Mouse (Mus musculus): ENCODE measurements around the gene Rpl18a. TPM values are rescaled to one million over a fixed set of nuclear protein-coding genes. Genes with fewer than 3 reads are reported as not detected.
"Not testable (repeated sequence)": the region's sequence is repeated elsewhere in the genome, so short reads cannot be mapped to it uniquely, and the experiment has no call there.

Rpl18a gene
- polyA plus RNA-seq, 1 experiment: 5,695 TPM

DNA sequence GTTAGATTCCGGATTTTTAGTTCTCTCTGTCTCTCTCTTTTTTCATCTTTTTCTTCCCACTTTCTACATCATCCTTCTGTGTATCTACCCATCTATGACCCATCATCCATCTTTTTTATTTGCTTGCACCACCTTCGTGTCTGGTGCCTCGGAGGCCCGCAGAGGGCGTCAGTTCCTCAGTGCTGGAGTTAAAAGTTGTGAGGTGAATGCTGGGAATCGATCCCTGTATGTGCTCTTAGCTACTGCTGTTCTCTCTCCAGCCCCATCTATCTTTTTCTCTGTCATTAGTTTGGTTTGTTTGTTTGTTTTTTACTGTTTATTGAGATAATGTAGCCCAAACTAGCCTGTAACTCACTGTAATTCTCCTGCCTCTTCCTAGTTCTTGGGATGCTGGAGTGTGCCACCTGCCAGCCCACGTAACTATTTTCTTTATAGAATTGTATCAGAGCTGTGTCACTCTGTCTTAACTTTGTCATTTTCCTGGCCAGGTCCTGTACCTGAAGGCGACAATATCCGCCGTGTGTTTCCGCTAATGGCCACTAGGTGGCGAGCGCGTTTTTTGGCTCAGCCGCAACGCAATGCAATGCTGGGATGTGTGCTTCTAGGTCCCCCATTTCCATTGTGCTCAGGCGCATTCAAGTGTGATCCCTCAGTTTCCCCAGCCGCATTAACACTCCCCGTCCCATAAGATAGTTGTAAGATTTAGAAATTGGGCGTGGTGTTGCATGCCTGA lies 635 bp upstream of the Rpl18a start:
- TF ChIP-seq CEBPB (IDR thresholded peaks at IDR 0.05; ENCODE audit: insufficient read depth, poor library complexity, severe bottlenecking) (no peak), POLR2A (IDR thresholded peaks at IDR 0.05; ENCODE audit: insufficient read length, low read depth) (no peak), MYOG (IDR thresholded peaks at IDR 0.05; ENCODE audit: control insufficient read depth in 1 of 3, insufficient read depth in 1 of 3, insufficient read length in 2 of 3, low read depth in 2 of 3) (no peak), MYOD1 (IDR thresholded peaks at IDR 0.05; ENCODE audit: control insufficient read depth in 1 of 3, insufficient read length in 2 of 3, low read depth in 2 of 3) (no peak), E2F4 (IDR thresholded peaks at IDR 0.05; ENCODE audit: insufficient read depth) (no peak), USF1 (IDR thresholded peaks at IDR 0.05; ENCODE audit: low read depth) (no peak), SRF (IDR thresholded peaks at IDR 0.05; ENCODE audit: control insufficient read depth, insufficient read length, low read depth) (no peak), POLR2AphosphoS2 (IDR thresholded peaks at IDR 0.05; ENCODE audit: insufficient read length, low read depth) (no peak), REST (IDR thresholded peaks at IDR 0.05; ENCODE audit: insufficient read depth, insufficient read length) (no peak), MAX (IDR thresholded peaks at IDR 0.05; ENCODE audit: low read depth) (no peak), TCF12 (IDR thresholded peaks at IDR 0.05; ENCODE audit: insufficient read depth, poor library complexity, severe bottlenecking) (no peak), TCF3 (IDR thresholded peaks at IDR 0.05; ENCODE audit: insufficient read length, low read depth) (no peak)
- peak overlapping the region; percentile 98 for H3K4me3 ChIP-seq
- peaks cover 21% of the 10 kb centered on the region for H3K36me3 ChIP-seq (ENCODE audit: control insufficient read depth, insufficient read depth)
- H3ac ChIP-seq (ENCODE audit: control insufficient read depth, insufficient read length): peak overlapping the region; percentile 61
- H3K79me2 ChIP-seq (ENCODE audit: control insufficient read depth, insufficient read depth): peaks cover 18% of the 10 kb centered on the region
- peak overlapping the region; percentile 94 for H3K4me2 ChIP-seq (ENCODE audit: low read depth)
- H3K27me3 ChIP-seq (ENCODE audit: control insufficient read depth, insufficient read depth, insufficient read length): no peaks in the 10 kb centered on the region

DNA sequence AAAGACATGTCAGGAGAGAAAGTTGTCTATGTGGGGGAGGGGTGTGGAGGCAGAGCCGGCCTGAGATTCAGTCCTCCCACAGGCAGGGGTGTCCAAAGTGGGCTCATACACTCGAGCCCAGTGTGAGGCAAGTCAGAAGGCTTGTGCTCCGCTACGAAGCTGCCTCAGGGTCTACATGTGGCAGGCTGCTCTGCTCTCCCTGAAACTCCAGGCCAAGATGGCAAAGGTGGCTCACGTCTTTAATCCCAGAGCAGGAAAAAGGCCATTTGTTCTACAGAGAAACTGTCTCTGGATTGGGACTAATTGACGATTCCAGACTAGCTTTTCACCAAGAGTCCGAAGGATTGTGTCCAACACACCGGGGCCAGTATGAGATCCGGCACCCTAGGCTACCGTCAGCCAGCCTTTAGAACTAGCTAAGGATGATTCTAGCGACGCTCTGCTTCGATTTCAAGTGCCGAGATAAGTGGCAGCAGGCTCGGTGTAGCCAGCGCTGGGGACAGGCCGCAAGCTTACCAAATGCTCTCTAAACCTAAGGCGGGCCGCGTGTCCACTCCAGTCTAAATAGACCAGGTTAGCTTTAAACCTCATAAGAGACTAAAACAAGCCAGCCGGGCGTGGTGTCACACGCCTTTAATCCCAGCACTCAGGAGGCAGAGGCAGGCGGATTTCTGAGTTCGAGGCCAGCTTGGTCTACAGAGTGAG lies 744 bp downstream of the Rpl18a start:
- Histone ChIP-seq H3K79me2 (ENCODE audit: control insufficient read depth, insufficient read depth) (peaks cover 18% of the 10 kb centered on the region), H3K4me2 (ENCODE audit: low read depth) (peak overlapping the region; percentile 97), H3K27me3 (ENCODE audit: control insufficient read depth, insufficient read depth, insufficient read length) (no peaks in the 10 kb centered on the region), H3K36me3 (ENCODE audit: control insufficient read depth, insufficient read depth) (peaks cover 21% of the 10 kb centered on the region), H3ac (ENCODE audit: control insufficient read depth, insufficient read length) (peak overlapping the region; percentile 61), H3K4me3 (peak overlapping the region; percentile 98)
- TF ChIP-seq E2F4 (IDR thresholded peaks at IDR 0.05; ENCODE audit: insufficient read depth): no peak
- TF ChIP-seq POLR2A (IDR thresholded peaks at IDR 0.05; ENCODE audit: insufficient read length, low read depth): peak; percentile 16
- no peak for TF ChIP-seq SRF (IDR thresholded peaks at IDR 0.05; ENCODE audit: control insufficient read depth, insufficient read length, low read depth)
- TF ChIP-seq POLR2AphosphoS2 (IDR thresholded peaks at IDR 0.05; ENCODE audit: insufficient read length, low read depth): peak; percentile 45

DNA sequence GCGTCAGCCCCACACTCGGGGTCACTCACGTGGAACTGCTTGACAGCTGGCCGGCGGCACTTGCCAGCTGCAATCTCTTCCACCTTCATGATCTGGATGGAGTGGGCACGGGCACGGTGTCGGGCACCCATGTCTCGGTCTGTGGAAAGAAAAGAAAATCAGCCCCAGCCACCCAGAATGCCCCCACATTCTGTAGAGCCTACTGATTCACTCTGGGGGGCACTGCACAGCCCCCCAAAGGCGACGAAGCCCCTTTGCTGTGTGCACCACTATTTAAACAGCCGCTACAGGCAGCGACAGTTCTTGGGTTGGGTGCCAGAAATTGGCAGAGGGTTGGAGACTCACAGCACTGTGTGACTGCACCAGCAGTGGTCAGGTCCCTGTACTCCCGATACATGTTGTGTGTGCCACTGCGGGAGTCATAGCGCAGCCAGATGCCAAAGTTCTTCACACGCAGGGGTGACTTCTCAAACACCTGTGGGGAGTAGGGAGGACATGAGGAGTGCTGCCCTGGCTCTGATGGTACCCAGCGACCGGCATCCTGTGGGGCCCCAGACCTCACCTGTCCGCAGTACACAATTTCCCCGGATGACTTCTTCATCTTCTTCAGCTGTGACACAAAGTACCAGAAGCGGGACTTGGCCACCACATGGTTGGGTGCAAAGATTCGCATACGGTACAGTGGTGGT lies 1.5 kb downstream of the Rpl18a start:
- TF ChIP-seq POLR2A (IDR thresholded peaks at IDR 0.05; ENCODE audit: insufficient read length, low read depth): peak; percentile 24
- peaks cover 21% of the 10 kb centered on the region for H3K36me3 ChIP-seq (ENCODE audit: control insufficient read depth, insufficient read depth)
- H3K4me3 ChIP-seq: peak overlapping the region; percentile 98
- H3ac ChIP-seq (ENCODE audit: control insufficient read depth, insufficient read length): peak overlapping the region; percentile 61
- not testable (repeated sequence) for H3K27me3 ChIP-seq (ENCODE audit: control insufficient read depth, insufficient read depth, insufficient read length)
- peak overlapping the region; percentile 97 for H3K4me2 ChIP-seq (ENCODE audit: low read depth)
- peaks cover 18% of the 10 kb centered on the region for H3K79me2 ChIP-seq (ENCODE audit: control insufficient read depth, insufficient read depth)

DNA sequence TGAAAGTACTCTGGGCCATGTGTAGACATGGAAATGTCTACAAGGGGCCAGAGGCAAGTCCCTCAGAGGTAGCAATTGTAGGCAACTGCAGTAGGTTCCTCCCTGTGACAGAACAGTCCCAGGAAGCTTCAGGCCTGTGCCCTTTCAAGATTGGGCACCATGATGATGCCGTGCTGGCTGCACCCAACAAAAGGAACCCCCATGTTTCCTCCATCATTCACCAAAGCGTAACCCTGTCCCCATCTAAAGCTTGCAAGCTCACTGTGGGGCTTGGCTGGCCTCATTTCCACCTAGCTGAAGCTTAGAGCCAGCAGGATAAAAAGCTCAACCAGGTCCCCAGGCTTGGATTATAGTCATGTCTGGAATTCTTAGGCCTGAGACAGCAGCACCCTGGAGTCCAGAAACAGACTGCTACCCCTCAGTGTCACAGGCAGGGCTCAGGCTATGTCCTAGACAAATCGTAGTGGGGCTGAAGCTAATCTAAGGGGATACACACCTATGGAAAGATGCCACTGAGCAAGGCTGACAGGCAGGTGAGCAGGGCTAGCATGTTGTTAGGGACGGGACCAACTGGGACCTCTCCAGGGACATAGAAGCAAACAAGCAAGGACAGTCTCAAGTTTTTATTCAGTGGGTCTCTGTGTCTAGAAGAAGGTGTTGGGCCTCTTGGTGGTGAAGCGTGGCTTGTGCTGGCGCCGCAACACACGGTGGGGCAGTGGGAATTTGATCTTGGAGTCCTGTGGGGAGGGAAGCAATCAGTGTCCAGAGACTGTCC lies 2.3 kb downstream of the Rpl18a start:
- H3K4me2 ChIP-seq (ENCODE audit: low read depth): no peak overlapping the region
- H3K27me3 ChIP-seq (ENCODE audit: control insufficient read depth, insufficient read depth, insufficient read length): no peaks in the 10 kb centered on the region
- H3K36me3 ChIP-seq (ENCODE audit: control insufficient read depth, insufficient read depth): peaks cover 21% of the 10 kb centered on the region
- H3ac ChIP-seq (ENCODE audit: control insufficient read depth, insufficient read length): no peak overlapping the region
- TF ChIP-seq TCF3 (IDR thresholded peaks at IDR 0.05; ENCODE audit: insufficient read length, low read depth) (no peak), REST (IDR thresholded peaks at IDR 0.05; ENCODE audit: insufficient read depth, insufficient read length) (no peak), MAX (IDR thresholded peaks at IDR 0.05; ENCODE audit: low read depth) (no peak), POLR2A (IDR thresholded peaks at IDR 0.05; ENCODE audit: insufficient read length, low read depth) (no peak), MYOG (IDR thresholded peaks at IDR 0.05; ENCODE audit: control insufficient read depth in 1 of 3, insufficient read depth in 1 of 3, insufficient read length in 2 of 3, low read depth in 2 of 3) (no peak), E2F4 (IDR thresholded peaks at IDR 0.05; ENCODE audit: insufficient read depth) (no peak), USF1 (IDR thresholded peaks at IDR 0.05; ENCODE audit: low read depth) (no peak), POLR2AphosphoS2 (IDR thresholded peaks at IDR 0.05; ENCODE audit: insufficient read length, low read depth) (no peak), CEBPB (IDR thresholded peaks at IDR 0.05; ENCODE audit: insufficient read depth, poor library complexity, severe bottlenecking) (no peak), TCF12 (IDR thresholded peaks at IDR 0.05; ENCODE audit: insufficient read depth, poor library complexity, severe bottlenecking) (no peak), MYOD1 (IDR thresholded peaks at IDR 0.05; ENCODE audit: control insufficient read depth in 1 of 3, insufficient read length in 2 of 3, low read depth in 2 of 3) (no peak), SRF (IDR thresholded peaks at IDR 0.05; ENCODE audit: control insufficient read depth, insufficient read length, low read depth) (no peak)
- H3K4me3 ChIP-seq: peak overlapping the region; percentile 98
- peaks cover 18% of the 10 kb centered on the region for H3K79me2 ChIP-seq (ENCODE audit: control insufficient read depth, insufficient read depth)
